Mouse (Mus musculus) heart, adult 2 months (tissue): ENCODE measurements around the gene Agap2. TPM values are rescaled to one million over a fixed set of nuclear protein-coding genes. Genes with fewer than 3 reads are reported as not detected.
A peak's percentile ranks its signal among the peaks of the same experiment; 100 is the strongest.

Experiments used
- DNase-seq, 2 experiments: peaks; one replicate each; pipeline ENCODE4 v3.0.0; 2021
- H3K27ac ChIP-seq: fragments of 200-600 bp; 2 replicates; pipeline ENCODE4 v1.8.1; 2022
- H3K27me3 ChIP-seq: fragments of 200-500 bp; 2 replicates; pipeline ENCODE4 v1.6.1; 2012; ENCODE audit warnings: mild to moderate bottlenecking, low read length, inconsistent platforms, mixed read lengths; ENCODE audit not compliant: control insufficient read depth, insufficient read depth
- H3K36me3 ChIP-seq: fragments of 200-500 bp; 2 replicates; pipeline ENCODE4 v1.6.1; 2012; ENCODE audit warnings: low read length, inconsistent platforms; ENCODE audit not compliant: control insufficient read depth, insufficient read depth
- H3K4me1 ChIP-seq: fragments of 200-500 bp; 2 replicates; pipeline ENCODE4 v1.6.1; 2011; ENCODE audit warnings: low read length; ENCODE audit not compliant: control insufficient read depth, insufficient read depth
- H3K4me3 ChIP-seq: fragments of 200-600 bp; 2 replicates; pipeline ENCODE4 v1.8.1; 2022
- H3K79me2 ChIP-seq: fragments of 200-500 bp; replicated peaks from 2 replicates; pipeline ENCODE4 v1.6.1; 2012; ENCODE audit warnings: mild to moderate bottlenecking, inconsistent platforms, low read length, moderate library complexity, mixed read lengths; ENCODE audit not compliant: control insufficient read depth, insufficient read depth
- H3K9ac ChIP-seq: fragments of 200-500 bp; 2 replicates; pipeline ENCODE4 v1.6.1; 2012; ENCODE audit warnings: low read depth, mild to moderate bottlenecking, control low read depth, inconsistent platforms, low read length, mixed read lengths
- CTCF ChIP-seq: fragments of 200-600 bp; IDR thresholded peaks from 2 replicates; pipeline ENCODE4 v1.8.1; 2022; ENCODE audit warnings: antibody characterized with exemption, mild to moderate bottlenecking, moderate library complexity
- EP300 ChIP-seq: fragments of 200-500 bp; IDR thresholded peaks from 2 replicates; pipeline ENCODE4 v1.6.1; 2011; ENCODE audit warnings: low read depth, low read length, control low read depth; ENCODE audit not compliant: insufficient read depth
- POLR2A ChIP-seq: fragments of 200-500 bp; IDR thresholded peaks from 2 replicates; pipeline ENCODE4 v1.6.1; 2011; ENCODE audit warnings: mild to moderate bottlenecking, low read depth, low read length, control low read depth; ENCODE audit not compliant: insufficient read depth
- WGBS: fragments of 180-500 bp; shearing (Covaris S2); methylation state at CpG from one replicate; pipeline ENCODE4 v1.1.7; 2018; 5-methylcytosine and 5-hydroxymethylcytosine counted together
- intact Hi-C: fragments of 180-260 bp; cut with DNase I; formaldehyde crosslinking; loops from one replicate; pipeline ENCODE4 v1.15.1; 2025
- polyA plus RNA-seq: library from polyadenylated mRNA; depleted of rRNA; stranded (reverse); fragments of >200 nt; gene quantifications from 2 replicates; pipeline ENCODE4 v1.2.3, GENCODE M21; 2012
- total RNA-seq, 2 experiments: library from RNA; stranded (reverse); gene quantifications; 2 replicates each; pipeline ENCODE4 v1.2.3; 2021

Agap2 gene
- total and polyA plus RNA-seq, 3 experiments, result 4.8 to 5.5 (median 5.0) TPM

DNA sequence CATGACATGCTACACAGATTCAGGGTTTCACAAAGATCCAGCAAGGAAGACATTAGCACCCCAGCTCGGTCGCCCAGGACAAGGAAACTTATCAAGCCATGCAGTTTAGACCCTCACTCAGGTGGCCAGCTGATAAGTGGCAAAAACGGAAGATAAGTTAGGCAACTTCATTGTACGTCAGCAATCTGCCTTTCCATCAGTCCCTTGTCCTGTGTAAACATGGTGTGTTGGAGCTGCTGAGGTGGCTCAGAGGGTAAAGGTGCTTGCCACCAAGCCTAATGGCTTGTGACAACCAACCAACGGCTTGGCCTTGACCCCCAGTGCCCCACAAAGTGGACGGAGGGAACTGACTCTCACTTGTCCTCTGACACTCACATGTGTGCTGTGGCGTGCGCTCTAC, 25.3 kb downstream of the Agap2 start:
- Histone ChIP-seq H3K79me2 (no peaks in the 10 kb centered on the region), H3K27ac (no peak overlapping the region), H3K36me3 (no peaks in the 10 kb centered on the region), H3K4me3 (no peak overlapping the region), H3K27me3 (no peaks in the 10 kb centered on the region), H3K4me1 (no peaks in the 10 kb centered on the region), H3K9ac (no peak overlapping the region)
- 81% methylated on average over 8 of the region's 8 CpGs for WGBS
- DNase-seq, result no peak
- no peak for TF ChIP-seq CTCF
- TF ChIP-seq POLR2A, result no peak
- TF ChIP-seq EP300, result no peak
- intact Hi-C loops, result no loop called here

DNA sequence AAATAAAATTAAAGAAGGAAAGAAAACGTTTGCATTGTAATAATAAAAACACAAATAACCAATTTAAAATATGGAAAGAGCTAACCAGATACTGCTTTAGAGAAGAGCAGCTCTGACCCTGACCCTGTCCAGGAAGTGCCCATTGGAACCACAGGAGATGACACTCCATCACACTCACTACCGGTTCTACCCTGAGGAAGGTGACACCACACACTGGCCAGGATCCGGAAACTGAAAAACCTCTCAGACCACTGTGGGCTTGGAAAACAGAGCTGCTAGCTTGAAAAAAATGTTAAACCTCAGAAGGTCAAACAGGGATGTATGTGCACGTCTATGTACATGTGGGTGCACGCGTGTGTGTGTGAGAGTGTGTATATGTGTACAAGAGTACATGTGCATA, 26.1 kb downstream of the Agap2 start:
- Histone ChIP-seq H3K4me1 (no peaks in the 10 kb centered on the region), H3K27me3 (no peaks in the 10 kb centered on the region), H3K9ac (no peak overlapping the region), H3K36me3 (no peaks in the 10 kb centered on the region), H3K4me3 (no peak overlapping the region), H3K79me2 (no peaks in the 10 kb centered on the region), H3K27ac (no peak overlapping the region)
- TF ChIP-seq POLR2A, result no peak
- TF ChIP-seq EP300, result no peak
- no peak for TF ChIP-seq CTCF
- no peak for DNase-seq
- intact Hi-C loops, result no loop called here
- WGBS, result 75% methylated on average over 6 of the region's 6 CpGs

- no peaks in the 10 kb centered on the region for H3K79me2 ChIP-seq
- intact Hi-C loops, result no loop called here
- H3K27me3 ChIP-seq, result no peaks in the 10 kb centered on the region
- H3K36me3 ChIP-seq, result no peaks in the 10 kb centered on the region
- no peaks in the 10 kb centered on the region for H3K4me1 ChIP-seq
- DNase-seq, result no peak
- no peak overlapping the region for H3K9ac ChIP-seq
- TF ChIP-seq CTCF, result no peak
- WGBS, result 63% methylated on average over 7 of the region's 7 CpGs
- no peak overlapping the region for H3K27ac ChIP-seq
- no peak overlapping the region for H3K4me3 ChIP-seq
Observed at GRCm38 (mm10) chr10:127103631-127104030, 28.5 kb downstream of the Agap2 start.

GRCm38 (mm10) chr10:127107563-127108261, 32.6 kb downstream of the Agap2 start:
- no peaks in the 10 kb centered on the region for H3K27me3 ChIP-seq
- intact Hi-C loops, result no loop called here
- WGBS, result 83% methylated on average over 16 of the region's 16 CpGs

DNA sequence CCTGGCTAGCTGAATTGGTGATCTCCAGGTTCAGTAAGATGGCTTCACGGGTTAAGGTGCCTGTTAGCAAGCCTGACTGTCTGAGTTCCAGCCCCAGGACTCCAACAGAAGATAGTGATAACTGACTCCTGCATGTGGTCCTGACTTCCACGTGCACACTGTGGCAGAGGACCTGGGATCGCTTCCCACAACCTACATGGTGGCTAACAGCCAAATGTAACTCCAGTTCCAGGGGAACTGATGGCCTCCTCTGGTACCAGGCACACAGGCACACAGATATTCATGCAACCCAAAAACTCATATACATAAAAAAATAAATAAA, 33.1 kb downstream of the Agap2 start:
- TF ChIP-seq CTCF (no peak), POLR2A (no peak), EP300 (no peak)
- no peaks in the 10 kb centered on the region for H3K27me3 ChIP-seq
- no peaks in the 10 kb centered on the region for H3K36me3 ChIP-seq
- H3K27ac ChIP-seq, result no peak overlapping the region
- DNase-seq, result no peak
- H3K4me1 ChIP-seq, result no peaks in the 10 kb centered on the region
- H3K4me3 ChIP-seq, result no peak overlapping the region
- H3K79me2 ChIP-seq, result no peaks in the 10 kb centered on the region
- no peak overlapping the region for H3K9ac ChIP-seq
- intact Hi-C loops, result no loop called here
- WGBS, result 60% methylated on average over 3 of the region's 3 CpGs

More at GRCm38 (mm10) chr10:127107563-127108261, 32.6 kb downstream of the Agap2 start:
- no peak overlapping the region for H3K27ac ChIP-seq
- no peaks in the 10 kb centered on the region for H3K36me3 ChIP-seq
- no peaks in the 10 kb centered on the region for H3K79me2 ChIP-seq
- H3K9ac ChIP-seq, result no peak overlapping the region
- TF ChIP-seq CTCF, result no peak
- TF ChIP-seq EP300, result no peak
- H3K4me1 ChIP-seq, result no peaks in the 10 kb centered on the region
- no peak for DNase-seq
- H3K4me3 ChIP-seq, result no peak overlapping the region

DNA sequence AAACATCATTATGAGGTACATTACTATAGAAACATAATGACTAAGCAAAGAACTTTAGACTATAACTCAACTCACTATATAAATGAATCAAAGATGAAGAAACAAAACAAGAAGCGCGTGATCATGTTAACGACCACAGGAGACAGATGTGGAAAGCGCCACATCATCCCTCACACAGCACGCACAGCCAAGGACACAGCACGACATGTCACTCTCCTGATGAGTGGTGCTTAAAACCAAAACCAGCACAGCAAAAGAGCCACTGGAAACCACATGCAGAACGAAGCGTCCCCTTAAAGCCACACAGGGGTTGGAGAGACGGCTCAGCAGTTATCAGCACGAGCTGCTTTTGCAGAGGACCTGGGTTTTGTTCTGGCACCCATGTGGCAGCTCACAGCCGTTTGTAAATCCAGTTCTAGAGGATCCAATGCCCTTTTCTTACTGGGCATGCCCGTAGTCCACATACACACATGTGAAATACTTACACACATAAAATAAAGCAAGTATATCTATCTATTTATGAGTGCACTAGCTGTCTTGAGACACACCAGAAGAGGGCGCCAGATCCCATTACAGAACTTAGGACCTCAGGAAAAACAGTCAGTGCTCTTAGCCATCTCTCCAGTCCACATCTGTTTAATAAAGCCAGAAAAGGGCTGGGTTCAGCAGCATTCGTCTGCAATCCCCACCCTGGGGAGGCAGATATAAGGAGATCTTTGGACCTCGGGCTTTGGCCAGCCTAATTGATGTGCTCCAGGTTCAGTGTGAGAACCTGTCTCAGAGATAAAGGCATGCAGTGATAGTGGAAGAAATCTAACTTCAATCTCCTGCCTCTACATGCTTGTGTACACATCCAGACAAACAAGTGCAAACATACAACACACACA, 36.2 kb downstream of the Agap2 start:
- TF ChIP-seq EP300, result no peak
- TF ChIP-seq CTCF, result peak; percentile 46
- TF ChIP-seq POLR2A, result no peak
- intact Hi-C loops, result no loop called here
- 91% methylated on average over 15 of the region's 15 CpGs for WGBS

More for the DNA sequence above, 36.2 kb downstream of the Agap2 start:
- H3K79me2 ChIP-seq, result no peaks in the 10 kb centered on the region
- H3K27ac ChIP-seq, result no peak overlapping the region
- no peak overlapping the region for H3K9ac ChIP-seq
- H3K27me3 ChIP-seq, result no peaks in the 10 kb centered on the region
- H3K4me3 ChIP-seq, result no peak overlapping the region
- no peak for DNase-seq
- H3K36me3 ChIP-seq, result no peaks in the 10 kb centered on the region
- no peaks in the 10 kb centered on the region for H3K4me1 ChIP-seq
